Mouse (Mus musculus) lung, postnatal 36 days (tissue): Measurements from ENCODE around the gene Cd99l2.

Source experiments
- DNase-seq: peaks from one replicate; pipeline ENCODE4 v3.0.0; 2022; ENCODE audit warnings: mixed read lengths

Gene Cd99l2

DNA sequence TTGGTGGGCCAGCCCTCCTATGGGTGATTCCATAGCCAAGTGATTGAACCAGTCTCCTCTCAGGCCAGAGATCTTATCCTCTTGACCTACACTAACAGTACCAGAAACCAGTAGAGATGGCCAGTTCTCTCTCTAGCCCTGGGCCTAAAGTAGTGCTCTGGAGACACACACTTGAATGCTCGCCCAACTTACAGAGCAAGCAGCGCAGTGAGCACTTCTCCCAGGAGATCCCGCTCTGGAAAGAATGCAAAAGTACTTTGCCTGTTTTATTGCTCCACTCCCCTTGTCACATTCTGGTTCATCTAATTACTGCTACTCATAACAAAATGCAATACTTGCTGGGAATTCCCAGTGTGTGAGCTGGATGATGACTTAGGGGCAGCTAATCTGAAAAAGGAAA, 25.2 kb downstream of the Cd99l2 start:
- no peak for DNase-seq

- DNase-seq: no peak
Observed at GRCm38 (mm10) chrX:71465417-71465816, 27.2 kb downstream of the Cd99l2 start.

GRCm38 (mm10) chrX:71464138-71464826, 28.4 kb downstream of the Cd99l2 start:
- peak; percentile 15 for DNase-seq

GRCm38 (mm10) chrX:71456078-71456737, 36.4 kb downstream of the Cd99l2 start:
- DNase-seq: no peak

DNA sequence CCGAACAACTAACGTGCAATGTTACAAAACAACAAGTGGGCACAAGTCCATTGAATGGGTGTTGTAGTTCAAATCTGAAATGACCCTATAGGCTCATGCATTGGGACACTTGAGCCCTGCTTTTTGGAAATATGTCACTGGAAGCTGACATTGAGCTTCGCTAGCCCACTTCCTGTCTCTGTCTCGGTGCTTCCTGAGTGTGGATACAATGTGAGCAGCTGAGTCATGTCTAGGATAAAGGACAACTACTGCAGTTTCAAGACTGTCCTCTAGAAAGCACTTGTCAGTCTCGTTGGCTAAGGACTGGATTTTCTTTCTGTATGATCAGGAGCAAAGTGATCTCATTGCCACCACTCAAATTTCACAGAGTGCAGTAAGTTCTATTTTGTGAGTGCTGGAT, 49.7 kb downstream of the Cd99l2 start:
- no peak for DNase-seq

- DNase-seq: no peak
Observed at GRCm38 (mm10) chrX:71439473-71439872, 53.2 kb downstream of the Cd99l2 start.

DNA sequence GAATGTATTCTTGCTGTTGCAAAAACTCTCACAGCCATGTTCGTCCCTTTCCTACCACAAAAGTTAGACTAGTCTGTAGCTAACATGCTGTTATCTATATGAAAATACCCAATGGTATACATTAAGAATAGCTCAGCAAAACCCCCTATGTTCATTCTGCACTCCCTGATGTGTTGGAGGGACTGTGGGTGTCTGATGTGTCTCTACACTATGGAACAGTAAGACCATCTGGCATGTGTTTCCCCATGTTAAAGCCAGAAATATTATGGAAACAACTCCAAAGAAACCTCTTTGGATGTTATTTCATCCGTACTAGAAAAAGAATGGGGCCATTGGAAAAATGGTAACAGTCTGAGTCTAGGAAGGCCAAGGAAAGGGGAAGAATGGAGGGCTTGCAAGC, 57.1 kb downstream of the Cd99l2 start:
- no peak for DNase-seq

GRCm38 (mm10) chrX:71434860-71435259, 57.8 kb downstream of the Cd99l2 start:
- DNase-seq: no peak

- no peak for DNase-seq
Observed at GRCm38 (mm10) chrX:71434448-71434847, 58.2 kb downstream of the Cd99l2 start.

- DNase-seq: no peak
Observed at GRCm38 (mm10) chrX:71430900-71431299, 61.7 kb downstream of the Cd99l2 start.

DNA sequence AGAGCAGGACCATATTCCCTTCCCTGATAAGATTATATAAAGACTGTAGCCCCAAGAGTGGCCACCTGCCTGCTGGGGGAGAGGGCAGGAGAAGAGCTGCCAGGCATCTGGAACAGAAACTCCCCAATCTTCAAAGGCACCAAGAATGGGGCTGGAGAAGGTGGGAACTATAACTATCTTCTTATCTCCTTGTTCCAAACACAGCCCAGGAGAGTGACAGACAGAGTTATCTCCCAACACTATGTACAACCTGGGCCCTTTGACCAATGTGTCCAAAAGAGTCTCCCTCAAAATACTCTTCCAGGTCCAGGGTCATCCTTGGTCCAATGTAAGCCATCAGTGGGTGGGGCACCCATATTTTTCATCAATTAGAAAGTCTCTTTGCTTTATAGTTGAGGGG, 65.2 kb downstream of the Cd99l2 start:
- DNase-seq: no peak

DNA sequence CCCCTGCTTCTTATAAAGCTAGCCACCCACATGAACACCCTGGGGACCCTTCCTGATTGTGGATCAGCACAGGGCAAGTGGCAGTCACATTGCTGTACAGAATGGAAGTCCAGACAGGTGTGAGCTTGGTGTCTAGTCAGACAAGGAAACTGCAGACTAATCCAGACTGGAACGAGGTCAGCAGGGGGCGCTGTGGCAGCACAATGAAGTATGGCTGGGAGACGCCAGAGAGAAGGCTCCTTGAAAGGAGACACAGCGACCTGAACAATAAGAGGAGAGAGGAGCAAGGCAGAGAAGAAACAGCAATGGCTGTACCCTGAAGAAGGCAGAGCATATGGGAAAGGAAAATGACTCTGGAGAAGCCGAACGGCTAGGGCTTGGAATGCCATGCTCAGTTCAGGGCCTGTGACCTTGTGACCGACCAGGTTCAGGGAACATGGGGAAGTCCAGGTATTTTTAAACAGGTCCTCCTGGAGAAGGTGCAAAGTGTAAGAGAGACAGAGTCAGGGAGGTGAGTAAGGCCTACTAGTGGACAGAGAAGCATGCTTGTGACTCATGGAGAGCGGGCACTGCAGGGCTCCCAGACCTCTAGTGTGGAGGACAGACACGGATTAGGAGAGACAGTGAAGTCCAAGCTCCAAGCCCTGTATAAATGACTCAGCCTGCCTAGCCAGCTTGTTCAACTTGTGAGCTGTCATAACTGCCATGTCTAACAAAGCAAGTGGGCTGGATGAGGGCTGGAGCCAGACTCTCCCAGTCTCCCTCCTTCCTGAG, 66.7 kb downstream of the Cd99l2 start:
- peak; percentile 86 for DNase-seq

- peak; percentile 10 for DNase-seq
Observed at GRCm38 (mm10) chrX:71424852-71425251, 67.8 kb downstream of the Cd99l2 start.

DNA sequence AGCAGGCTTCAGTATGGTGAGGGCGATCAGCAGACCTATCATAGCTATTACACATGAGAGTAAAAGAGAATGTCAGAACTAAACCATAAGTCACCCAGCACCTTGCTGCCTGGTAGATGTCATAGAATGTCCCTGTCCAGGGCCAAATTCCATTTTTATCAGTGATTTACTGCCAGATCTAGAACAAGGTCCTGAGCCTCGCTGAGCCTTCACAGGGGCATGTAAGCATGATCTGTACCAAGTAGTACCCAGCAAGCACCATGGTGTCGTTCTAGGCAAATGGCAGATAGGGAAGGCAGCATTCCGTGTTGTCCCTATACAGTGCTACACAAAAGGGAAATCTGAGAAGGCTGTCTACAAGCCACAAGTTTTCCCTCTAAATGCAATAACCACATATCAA, 79.0 kb downstream of the Cd99l2 start:
- no peak for DNase-seq

DNA sequence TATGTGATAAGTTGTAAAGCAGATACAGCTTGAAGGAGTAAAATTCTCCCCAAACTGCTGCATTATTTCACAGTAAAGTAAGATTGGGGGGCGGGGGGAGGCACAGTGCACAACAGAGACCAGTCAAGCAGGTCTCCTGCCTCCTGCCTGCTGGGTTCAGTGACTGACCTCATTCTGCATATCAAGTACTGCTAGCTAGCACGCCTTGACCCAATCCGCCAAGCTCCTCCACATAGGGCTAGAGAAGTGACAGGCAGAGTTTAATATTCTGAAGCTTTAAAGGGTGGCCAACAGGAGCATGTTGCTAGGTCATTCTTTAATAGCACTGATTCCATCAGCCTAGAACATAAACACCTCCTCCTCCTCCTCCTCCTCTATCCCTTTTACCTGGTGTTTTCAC, 79.9 kb downstream of the Cd99l2 start:
- DNase-seq: no peak

GRCm38 (mm10) chrX:71408386-71408785, 84.3 kb downstream of the Cd99l2 start:
- DNase-seq: no peak

DNA sequence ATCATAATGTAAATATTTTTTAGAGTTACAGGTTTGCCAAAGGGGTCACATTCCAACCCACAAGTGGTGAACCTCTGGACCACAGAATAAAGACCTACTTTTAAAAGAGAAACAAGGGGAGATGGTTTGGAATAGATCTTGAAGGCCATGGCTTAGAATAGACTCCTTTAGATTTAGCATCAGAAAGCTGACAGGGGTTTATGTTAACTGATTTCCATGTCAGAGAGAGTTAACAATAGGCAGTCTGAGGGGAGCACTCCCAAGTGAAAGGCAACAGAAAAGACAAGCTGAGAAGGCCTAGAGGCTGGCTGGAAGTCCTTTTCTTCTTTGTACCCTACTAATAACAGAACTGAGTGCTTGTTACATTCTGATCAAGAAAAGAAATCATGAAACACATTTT, 86.4 kb downstream of the Cd99l2 start:
- DNase-seq: no peak

GRCm38 (mm10) chrX:71396326-71396725, 96.3 kb downstream of the Cd99l2 start:
- DNase-seq: no peak

DNA sequence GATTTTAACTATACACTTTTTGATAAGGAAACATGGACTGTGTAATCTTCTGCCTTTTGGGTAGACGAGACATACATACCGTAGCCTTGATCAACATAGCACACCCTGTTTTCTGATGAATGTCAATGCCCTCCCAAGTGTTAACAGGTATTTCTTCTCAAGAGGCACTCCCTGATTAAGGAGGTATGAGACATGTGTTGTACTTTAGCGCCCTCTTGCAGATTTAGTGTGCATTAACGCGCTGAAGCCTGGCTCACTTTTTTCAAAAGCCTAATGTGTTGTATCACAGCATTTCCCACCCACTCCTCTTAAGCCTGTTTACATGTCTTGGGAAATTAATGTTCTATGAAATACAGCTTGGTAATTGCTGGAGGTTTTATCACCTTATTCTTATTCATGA, 111.1 kb downstream of the Cd99l2 start:
- peak; percentile 67 for DNase-seq

GRCm38 (mm10) chrX:71378435-71378834, 114.2 kb downstream of the Cd99l2 start:
- no peak for DNase-seq

DNA sequence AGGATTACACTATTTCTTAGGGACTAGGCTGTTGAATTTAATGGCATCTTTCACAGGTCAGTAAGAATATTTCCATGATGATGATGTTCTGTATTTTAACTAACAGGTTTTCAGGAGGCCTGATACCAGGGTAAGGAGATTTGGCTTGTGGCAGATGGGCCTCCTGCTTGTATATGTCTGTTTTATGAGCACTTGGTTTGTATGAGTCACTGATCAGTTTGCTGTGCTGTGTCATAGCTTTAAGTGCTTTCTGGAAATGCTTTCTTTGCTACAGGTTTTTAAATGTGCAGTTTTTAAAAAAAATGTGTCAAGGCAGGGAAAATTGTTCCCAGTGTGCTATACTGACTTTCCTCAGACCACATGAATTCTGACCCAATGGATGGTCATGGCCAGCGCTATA, 115.9 kb downstream of the Cd99l2 start:
- DNase-seq: no peak
